Comparison of ENCODE assay signal across 9 mouse cellular contexts in genomic region chr6:50763121-50763520, GRCm38 (mm10).
DNase-seq lines count a peak whose midpoint lies in the region; ATAC-seq lines count a peak whose summit lies in the region.
"Had no signal": no experiment of that assay in that cellular context is flagged by ENCODE, and none has a peak within 500 bp of the region (broad histone marks: within the 10 kb centered on the region; RNA-seq: fewer than 3 reads in every experiment).

No protein-coding gene starts in this region.

- DNase-seq in layer of hippocampus, adult 9-11 months = peak; percentile 37
- DNase-seq in layer of hippocampus, postnatal 25 days (ENCODE audit: extremely low spot score in 1 of 2, low spot score in 1 of 2) = no peak
- DNase-seq in ZHBTc4 (ENCODE audit: low read depth, low spot score) = peak; percentile 30
- peak; percentile 24 for DNase-seq in cerebellum, adult 9-11 months
- DNase-seq in lung, postnatal 25 days (ENCODE audit: low spot score) = peak; percentile 33
- no peak for DNase-seq in liver, embryonic 11.5 days (ENCODE audit: low spot score)
- no peak for DNase-seq in thymus, postnatal 25 days
- DNase-seq in urinary bladder, postnatal 10 days (ENCODE audit: low spot score) = no peak

- no peaks in the 10 kb centered on the region for H3K36me3 ChIP-seq in liver, embryonic 11.5 days (ENCODE audit: control insufficient read depth, insufficient read depth, low read length)
- H3K36me3 ChIP-seq: forebrain, embryonic 10.5 days had no signal

- ATAC-seq in liver, embryonic 11.5 days (replicated peaks; ENCODE audit: low FRiP score) = no peak

- no peak overlapping the region for H3K9ac ChIP-seq in liver, embryonic 11.5 days (ENCODE audit: low read depth, low read length)

- H3K4me3 ChIP-seq in liver, embryonic 11.5 days (ENCODE audit: low read depth, low read length) = no peak overlapping the region
- H3K4me3 ChIP-seq: forebrain, embryonic 10.5 days had no signal

- H3K9me3 ChIP-seq in liver, embryonic 11.5 days (ENCODE audit: control insufficient read depth, low read length) = no peaks in the 10 kb centered on the region
- H3K9me3 ChIP-seq: forebrain, embryonic 10.5 days had no signal

- no peaks in the 10 kb centered on the region for H3K27me3 ChIP-seq in liver, embryonic 11.5 days (replicated peaks; ENCODE audit: control insufficient read depth, insufficient read depth, low read length)

- H3K4me1 ChIP-seq in liver, embryonic 11.5 days (replicated peaks; ENCODE audit: control insufficient read depth, insufficient read depth, low read length) = no peaks in the 10 kb centered on the region

- no peak overlapping the region for H3K4me2 ChIP-seq in liver, embryonic 11.5 days

- WGBS in liver, embryonic 11.5 days = 51% methylated on average over 4 of the region's 4 CpGs

- no peak overlapping the region for H3K27ac ChIP-seq in liver, embryonic 11.5 days (ENCODE audit: low read depth, low read length)
- H3K27ac ChIP-seq: forebrain, embryonic 10.5 days had no signal

Comparison
In these comparisons a context has a peak if more than half of its experiments do, and no peak if none do; other contexts are left out.
1. DNase-seq: peak in layer of hippocampus, adult 9-11 months (single experiment), ZHBTc4 (single experiment), cerebellum, adult 9-11 months (single experiment) and lung, postnatal 25 days (single experiment); none in layer of hippocampus, postnatal 25 days (0 of 2), liver, embryonic 11.5 days (single experiment), thymus, postnatal 25 days (single experiment) and urinary bladder, postnatal 10 days (single experiment).